Mouse (Mus musculus) ES-E14 (cell line): ENCODE measurements around the gene Atp8b3.

Experiments used
- MAFK ChIP-seq: IDR thresholded peaks from 2 replicates; pipeline ENCODE4 v1.6.1; 2014; ENCODE audit warnings: mild to moderate bottlenecking, low read depth, low read length, inconsistent platforms; ENCODE audit not compliant: insufficient read depth
- ZNF384 ChIP-seq: IDR thresholded peaks from 2 replicates; pipeline ENCODE4 v1.6.1; 2012; ENCODE audit warnings: low read depth, low read length, inconsistent platforms

DNA sequence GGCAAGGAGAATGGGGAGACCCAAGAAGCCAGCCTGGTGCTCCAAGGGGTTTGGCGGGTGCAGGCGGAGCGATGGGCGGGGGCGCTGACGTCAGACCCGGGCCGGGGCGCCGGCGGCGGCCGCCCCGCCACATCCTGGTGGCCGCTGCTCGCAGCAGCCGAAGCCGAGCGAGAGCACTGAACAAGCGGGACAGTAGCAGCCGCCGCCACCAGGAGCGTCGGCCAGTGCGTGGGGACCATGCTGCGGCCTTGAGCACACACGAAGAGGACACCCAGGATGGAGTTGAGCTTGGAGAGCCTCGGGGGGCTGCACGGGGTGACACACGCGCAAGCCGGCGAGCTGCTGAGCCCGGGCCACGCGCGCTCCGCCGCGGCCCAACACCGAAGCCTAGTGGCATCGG, 44.2 kb downstream of the Atp8b3 start, which contains the start of gene Onecut3:
- TF ChIP-seq ZNF384 = no peak
- TF ChIP-seq MAFK = no peak
